Mouse (Mus musculus) liver, embryonic 11.5 days (tissue): ENCODE data around the gene Methig1. TPM values are rescaled to one million over a fixed set of nuclear protein-coding genes. Genes with fewer than 3 reads are reported as not detected.

Experiments used
- ATAC-seq: fragments of 200-750 bp; cut with Nextera tagmentation; replicated peaks from 2 replicates; pipeline ENCODE4 v1.8.0; 2017; ENCODE audit warnings: moderate number of reproducible peaks, mild to moderate bottlenecking, moderate TSS enrichment, moderate library complexity; ENCODE audit not compliant: low FRiP score
- DNase-seq: peaks from one replicate; pipeline ENCODE4 v3.0.0-alpha.2; 2017; ENCODE audit warnings: low spot score
- H3K27ac ChIP-seq: fragments of 300-500 bp; sonication (generic); 2 replicates; pipeline ENCODE4 v1.5.1; 2014; ENCODE audit warnings: mild to moderate bottlenecking, low read depth, low read length, control low read depth
- H3K27me3 ChIP-seq: fragments of 300-500 bp; sonication (generic); replicated peaks from 2 replicates; pipeline ENCODE4 v1.6.1; 2014; ENCODE audit warnings: low read length, mixed read lengths; ENCODE audit not compliant: control insufficient read depth, insufficient read depth
- H3K36me3 ChIP-seq: fragments of 300-500 bp; sonication (generic); 2 replicates; pipeline ENCODE4 v1.6.1; 2014; ENCODE audit warnings: mild to moderate bottlenecking, low read length, moderate library complexity, mixed read lengths; ENCODE audit not compliant: control insufficient read depth, insufficient read depth
- H3K4me1 ChIP-seq: fragments of 300-500 bp; sonication (generic); replicated peaks from 2 replicates; pipeline ENCODE4 v1.6.1; 2014; ENCODE audit warnings: low read length, mixed read lengths; ENCODE audit not compliant: control insufficient read depth, insufficient read depth
- H3K4me2 ChIP-seq: fragments of 300-500 bp; sonication (generic); 2 replicates; pipeline ENCODE4 v1.6.1; 2014; ENCODE audit warnings: mild to moderate bottlenecking, control low read depth, moderate library complexity
- H3K4me3 ChIP-seq: fragments of 300-500 bp; sonication (generic); 2 replicates; pipeline ENCODE4 v1.5.1; 2014; ENCODE audit warnings: low read depth, low read length, control low read depth
- H3K9ac ChIP-seq: fragments of 300-500 bp; sonication (generic); 2 replicates; pipeline ENCODE4 v1.6.1; 2014; ENCODE audit warnings: low read depth, low read length, control low read depth
- H3K9me3 ChIP-seq: fragments of 300-500 bp; sonication (generic); 2 replicates; pipeline ENCODE4 v1.6.1; 2016; ENCODE audit warnings: low read length, inconsistent platforms, mixed read lengths; ENCODE audit not compliant: control insufficient read depth
- WGBS: fragments of 180-500 bp; shearing (Covaris S2); extraction: QIAGEN DNeasy Blood & Tissue Kit; methylation state at CpG from one replicate; pipeline ENCODE4 v1.1.7; 2014; 5-methylcytosine and 5-hydroxymethylcytosine counted together
- polyA plus RNA-seq: library from polyadenylated mRNA; unstranded; fragments of >200 nt; fragmentation: Nextera tagmentation; extraction: Ambion mirVana; gene quantifications from 2 replicates; pipeline ENCODE4 v1.2.1, GENCODE M21; 2014

The Methig1 gene
- polyA plus RNA-seq, 1 experiment from 2014 or later, result not detected

GRCm38 (mm10) chr15:100379658-100380057 lies 26.7 kb downstream of the Methig1 start:
- Histone ChIP-seq H3K36me3 (no peaks in the 10 kb centered on the region), H3K9me3 (no peaks in the 10 kb centered on the region), H3K9ac (no peak overlapping the region), H3K4me3 (no peak overlapping the region), H3K27ac (no peak overlapping the region), H3K4me2 (no peak overlapping the region), H3K27me3 (no peaks in the 10 kb centered on the region), H3K4me1 (no peaks in the 10 kb centered on the region)
- WGBS, result 83% methylated on average over 8 of the region's 8 CpGs
- DNase-seq (no peak), ATAC-seq (no peak)

GRCm38 (mm10) chr15:100380104-100380503 lies 27.2 kb downstream of the Methig1 start:
- Histone ChIP-seq H3K27me3 (no peaks in the 10 kb centered on the region), H3K36me3 (no peaks in the 10 kb centered on the region), H3K4me1 (no peaks in the 10 kb centered on the region), H3K27ac (no peak overlapping the region), H3K9ac (no peak overlapping the region), H3K9me3 (no peaks in the 10 kb centered on the region), H3K4me2 (no peak overlapping the region), H3K4me3 (no peak overlapping the region)
- WGBS, result 74% methylated on average over 2 of the region's 2 CpGs
- no peak for ATAC-seq
- no peak for DNase-seq

GRCm38 (mm10) chr15:100385705-100386104 lies 32.8 kb downstream of the Methig1 start:
- Histone ChIP-seq H3K27ac (no peak overlapping the region), H3K9me3 (no peaks in the 10 kb centered on the region), H3K4me3 (no peak overlapping the region), H3K27me3 (no peaks in the 10 kb centered on the region), H3K9ac (no peak overlapping the region), H3K4me2 (no peak overlapping the region), H3K36me3 (peaks cover 2% of the 10 kb centered on the region; the same call in 1 of the 2 replicates), H3K4me1 (peaks cover 11% of the 10 kb centered on the region)
- 90% methylated on average over 9 of the region's 9 CpGs for WGBS
- no peak for ATAC-seq
- no peak for DNase-seq

- peaks cover 26% of the 10 kb centered on the region for H3K4me1 ChIP-seq
- ATAC-seq (no peak), DNase-seq (no peak)
- no peak overlapping the region for H3K9ac ChIP-seq
- H3K36me3 ChIP-seq, result peaks cover 2% of the 10 kb centered on the region; the same call in 1 of the 2 replicates
- H3K27me3 ChIP-seq, result no peaks in the 10 kb centered on the region
- WGBS, result 92% methylated on average over 17 of the region's 17 CpGs
- no peak overlapping the region for H3K4me3 ChIP-seq
- no peak overlapping the region for H3K27ac ChIP-seq
- no peak overlapping the region for H3K4me2 ChIP-seq
- no peaks in the 10 kb centered on the region for H3K9me3 ChIP-seq
Measured at GRCm38 (mm10) chr15:100387544-100388223, 34.7 kb downstream of the Methig1 start.

GRCm38 (mm10) chr15:100388224-100388835 lies 35.4 kb downstream of the Methig1 start:
- H3K36me3 ChIP-seq, result peaks cover 7% of the 10 kb centered on the region; the same call in 1 of the 2 replicates
- no peaks in the 10 kb centered on the region for H3K9me3 ChIP-seq
- no peak for ATAC-seq
- H3K9ac ChIP-seq, result no peak overlapping the region
- WGBS, result 85% methylated on average over 16 of the region's 16 CpGs
- no peak overlapping the region for H3K4me2 ChIP-seq
- H3K4me1 ChIP-seq, result peaks cover 32% of the 10 kb centered on the region
- H3K27me3 ChIP-seq, result no peaks in the 10 kb centered on the region
- no peak for DNase-seq
- H3K4me3 ChIP-seq, result no peak overlapping the region
- H3K27ac ChIP-seq, result no peak overlapping the region

GRCm38 (mm10) chr15:100388886-100389285 lies 35.9 kb downstream of the Methig1 start:
- WGBS, result 82% methylated on average over 9 of the region's 9 CpGs
- Histone ChIP-seq H3K9ac (no peak overlapping the region), H3K9me3 (no peaks in the 10 kb centered on the region), H3K27ac (no peak overlapping the region), H3K4me1 (peaks cover 35% of the 10 kb centered on the region), H3K36me3 (peaks cover 13% of the 10 kb centered on the region), H3K27me3 (no peaks in the 10 kb centered on the region), H3K4me3 (no peak overlapping the region), H3K4me2 (no peak overlapping the region)
- DNase-seq, result no peak
- ATAC-seq, result no peak

- no peaks in the 10 kb centered on the region for H3K27me3 ChIP-seq
- no peaks in the 10 kb centered on the region for H3K9me3 ChIP-seq
- peaks cover 35% of the 10 kb centered on the region for H3K4me1 ChIP-seq
- H3K27ac ChIP-seq, result peak overlapping the region; percentile 76
- no peak overlapping the region for H3K9ac ChIP-seq
- ATAC-seq, result peak; percentile 47
- H3K4me3 ChIP-seq, result no peak overlapping the region
- DNase-seq, result no peak
- H3K36me3 ChIP-seq, result peaks cover 25% of the 10 kb centered on the region
- H3K4me2 ChIP-seq, result peak overlapping the region; percentile 42
- 54% methylated on average over 7 of the region's 7 CpGs for WGBS
Measured at GRCm38 (mm10) chr15:100391066-100391465, 38.1 kb downstream of the Methig1 start.

- ATAC-seq (peak; percentile 89), DNase-seq (no peak)
- Histone ChIP-seq H3K27ac (peak overlapping the region; percentile 76), H3K4me3 (no peak overlapping the region), H3K27me3 (no peaks in the 10 kb centered on the region), H3K4me1 (peaks cover 35% of the 10 kb centered on the region), H3K36me3 (peaks cover 30% of the 10 kb centered on the region), H3K9ac (0 out of 2 replicates have a peak overlapping the region, but pooled peaks have one; percentile 42), H3K9me3 (no peaks in the 10 kb centered on the region), H3K4me2 (peak overlapping the region; percentile 46)
- 51% methylated on average over 7 of the region's 7 CpGs for WGBS
Measured at GRCm38 (mm10) chr15:100391599-100391998, 38.6 kb downstream of the Methig1 start.

- H3K27me3 ChIP-seq, result no peaks in the 10 kb centered on the region
- no peaks in the 10 kb centered on the region for H3K9me3 ChIP-seq
- 89% methylated on average over 11 of the region's 11 CpGs for WGBS
- peaks cover 42% of the 10 kb centered on the region for H3K36me3 ChIP-seq
- H3K4me1 ChIP-seq, result peaks cover 35% of the 10 kb centered on the region
- DNase-seq, result no peak
- H3K4me3 ChIP-seq, result no peak overlapping the region
- no peak overlapping the region for H3K4me2 ChIP-seq
- H3K27ac ChIP-seq, result no peak overlapping the region
- ATAC-seq, result no peak
- H3K9ac ChIP-seq, result no peak overlapping the region
Measured at GRCm38 (mm10) chr15:100393016-100393415, 40.1 kb downstream of the Methig1 start.
